Mouse (Mus musculus) inflammation-experienced regulatory T-cells, adult 6 months (primary cell): ENCODE results near the gene Cycs. TPM values are rescaled to one million over a fixed set of nuclear protein-coding genes. Genes with fewer than 3 reads are reported as not detected.

Experiments used
- ATAC-seq: one replicate; pipeline ENCODE4 v1.8.0; 2017
- polyA plus RNA-seq, 3 experiments: library from polyadenylated mRNA; unstranded; fragments of 100-300 nt; shearing (Covaris generic); gene quantifications; one replicate each; pipeline ENCODE4 v1.2.1; 2017

Cycs gene
- 10 to 100 TPM; 30.7 to 35.0 (median 30.7) TPM for polyA plus RNA-seq

- ATAC-seq = peak; percentile 95
Observed at GRCm38 (mm10) chr6:50566141-50566996, at the start of gene Cycs. Gene Cycs, minus strand, starts transcription at chr6:50566538.

GRCm38 (mm10) chr6:50601620-50602019, 35.3 kb upstream of the Cycs start:
- peak; percentile 37 for ATAC-seq

- no peak for ATAC-seq
Observed at GRCm38 (mm10) chr6:50598560-50598959, 32.2 kb upstream of the Cycs start.

GRCm38 (mm10) chr6:50596301-50597211, 30.2 kb upstream of the Cycs start, which contains the start of gene 4921507P07Rik:
Gene 4921507P07Rik, minus strand, starts transcription at chr6:50596632.
- ATAC-seq = peak; percentile 82

- no peak for ATAC-seq
Observed at GRCm38 (mm10) chr6:50594372-50594771, 28.0 kb upstream of the Cycs start.

GRCm38 (mm10) chr6:50593334-50593845, 27.1 kb upstream of the Cycs start:
- ATAC-seq = no peak

- no peak for ATAC-seq
Observed at GRCm38 (mm10) chr6:50590234-50590633, 23.9 kb upstream of the Cycs start.

GRCm38 (mm10) chr6:50588251-50588650, 21.9 kb upstream of the Cycs start:
- peak; percentile 88 for ATAC-seq

- no peak for ATAC-seq
Observed at GRCm38 (mm10) chr6:50587412-50587811, 21.1 kb upstream of the Cycs start.

GRCm38 (mm10) chr6:50586316-50586715, 20.0 kb upstream of the Cycs start:
- ATAC-seq = no peak

- no peak for ATAC-seq
Observed at GRCm38 (mm10) chr6:50585733-50586132, 19.4 kb upstream of the Cycs start.

- ATAC-seq = no peak
Observed at GRCm38 (mm10) chr6:50571661-50572060, 5.3 kb upstream of the Cycs start.

GRCm38 (mm10) chr6:50566997-50567255, 588 bp upstream of the Cycs start:
- peak; percentile 11 for ATAC-seq

GRCm38 (mm10) chr6:50563651-50564050, 2.7 kb downstream of the Cycs start:
- ATAC-seq = no peak

GRCm38 (mm10) chr6:50562421-50562820, 3.9 kb downstream of the Cycs start:
- no peak for ATAC-seq

GRCm38 (mm10) chr6:50560776-50561175, 5.6 kb downstream of the Cycs start:
- peak; percentile 85 for ATAC-seq

- no peak for ATAC-seq
Observed at GRCm38 (mm10) chr6:50558877-50559276, 7.5 kb downstream of the Cycs start.

GRCm38 (mm10) chr6:50557566-50557965, 8.8 kb downstream of the Cycs start:
- ATAC-seq = no peak

- peak; percentile 78 for ATAC-seq
Observed at GRCm38 (mm10) chr6:50554223-50554622, 12.1 kb downstream of the Cycs start.

- peak; percentile 29 for ATAC-seq
Observed at GRCm38 (mm10) chr6:50552881-50553518, 13.3 kb downstream of the Cycs start.

- no peak for ATAC-seq
Observed at GRCm38 (mm10) chr6:50549791-50550190, 16.5 kb downstream of the Cycs start.

GRCm38 (mm10) chr6:50549051-50549450, 17.3 kb downstream of the Cycs start:
- no peak for ATAC-seq
